Mouse (Mus musculus): ENCODE data around the gene Dpf3. TPM values are rescaled to one million over a fixed set of nuclear protein-coding genes. Genes with fewer than 3 reads are reported as not detected.

Dpf3 gene
- polyA plus RNA-seq, 1 experiment from 2014 or later, result 4.4 TPM

DNA sequence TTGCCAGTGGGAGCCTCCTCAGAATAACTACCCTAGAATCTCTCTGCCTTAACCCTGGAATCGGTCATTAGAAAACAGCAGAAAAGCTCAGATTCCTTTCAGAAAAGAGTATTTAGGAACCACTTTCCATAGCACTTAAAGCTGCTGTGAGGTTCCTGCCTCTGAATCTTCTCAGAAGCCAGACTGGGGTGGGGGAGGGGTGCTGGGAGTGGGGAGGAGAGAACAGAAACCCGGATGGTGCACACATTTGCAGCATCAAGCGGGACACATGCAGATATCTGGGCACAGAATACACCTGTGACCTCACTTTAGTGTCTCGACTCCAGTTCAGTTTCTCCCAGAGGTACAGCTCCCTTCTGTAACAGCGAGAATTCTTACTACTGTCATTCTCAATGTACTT, 23.1 kb upstream of the Dpf3 start:
- ATAC-seq (replicated peaks; ENCODE audit: low FRiP score) (no peak), DNase-seq (ENCODE audit: low spot score) (no peak)
- Histone ChIP-seq H3K4me1 (replicated peaks; ENCODE audit: control insufficient read depth, insufficient read depth, low read length) (peaks cover 2% of the 10 kb centered on the region; the same call in 1 of the 2 replicates), H3K4me3 (ENCODE audit: low read depth, low read length) (no peak overlapping the region), H3K27me3 (ENCODE audit: control insufficient read depth, insufficient read depth, low read length) (no peaks in the 10 kb centered on the region), H3K27ac (ENCODE audit: low read depth, low read length) (no peak overlapping the region), H3K36me3 (ENCODE audit: control insufficient read depth, insufficient read depth, low read length) (no peaks in the 10 kb centered on the region), H3K4me2 (ENCODE audit: low read depth, low read length, severe bottlenecking) (no peak overlapping the region), H3K9me3 (ENCODE audit: control insufficient read depth, low read length) (no peaks in the 10 kb centered on the region), H3K9ac (ENCODE audit: low read length) (no peak overlapping the region)
- WGBS, result 82% methylated on average over 5 of the region's 5 CpGs

DNA sequence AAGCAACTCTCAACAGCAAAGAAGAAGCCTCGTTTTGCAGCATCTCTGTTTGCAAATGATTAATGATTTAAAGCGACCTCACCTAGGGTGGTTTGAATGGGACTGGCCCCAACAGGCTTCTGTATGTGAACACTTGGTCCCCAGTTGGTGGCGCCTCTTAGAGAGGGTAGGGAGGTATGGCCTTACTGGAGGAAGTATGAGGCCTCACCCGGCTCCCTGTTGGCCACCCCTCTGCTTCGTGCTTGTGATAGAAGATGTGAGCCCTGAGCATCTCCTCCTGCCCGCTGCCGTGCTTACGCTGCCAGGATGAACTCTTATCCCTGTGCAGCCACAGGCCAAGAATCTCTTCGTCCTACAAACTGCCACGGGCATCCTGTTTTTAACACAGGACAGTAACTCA, 19.0 kb upstream of the Dpf3 start:
- H3K4me3 ChIP-seq (ENCODE audit: low read depth, low read length), result no peak overlapping the region
- H3K9ac ChIP-seq (ENCODE audit: low read length), result no peak overlapping the region
- no peaks in the 10 kb centered on the region for H3K4me1 ChIP-seq (replicated peaks; ENCODE audit: control insufficient read depth, insufficient read depth, low read length)
- no peak for DNase-seq (ENCODE audit: low spot score)
- no peak overlapping the region for H3K4me2 ChIP-seq (ENCODE audit: low read depth, low read length, severe bottlenecking)
- H3K27me3 ChIP-seq (ENCODE audit: control insufficient read depth, insufficient read depth, low read length), result no peaks in the 10 kb centered on the region
- no peaks in the 10 kb centered on the region for H3K36me3 ChIP-seq (ENCODE audit: control insufficient read depth, insufficient read depth, low read length)
- H3K9me3 ChIP-seq (ENCODE audit: control insufficient read depth, low read length), result no peaks in the 10 kb centered on the region
- ATAC-seq (replicated peaks; ENCODE audit: low FRiP score), result no peak
- 83% methylated on average over 10 of the region's 10 CpGs for WGBS
- H3K27ac ChIP-seq (ENCODE audit: low read depth, low read length), result no peak overlapping the region

DNA sequence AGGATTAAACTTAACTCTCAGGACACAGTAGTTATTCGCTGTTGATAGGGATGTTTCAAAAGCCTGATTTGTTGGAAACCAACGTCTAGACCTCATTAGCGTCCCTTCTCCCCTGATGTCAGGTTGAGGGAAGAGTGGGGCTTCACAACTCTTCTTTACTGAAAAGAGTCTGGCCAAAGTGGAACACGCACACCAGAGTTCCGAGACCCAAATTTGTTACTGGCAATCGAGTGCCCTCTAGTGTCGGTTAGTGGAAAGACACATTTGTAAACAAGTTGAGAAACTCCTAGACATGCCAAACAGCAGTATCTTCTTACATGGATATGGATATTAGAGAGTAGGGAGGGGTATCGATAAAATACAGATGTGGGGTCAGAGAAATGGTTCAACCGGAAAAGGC, 14.7 kb upstream of the Dpf3 start:
- ATAC-seq (replicated peaks; ENCODE audit: low FRiP score) (no peak), DNase-seq (ENCODE audit: low spot score) (no peak)
- no peak overlapping the region for H3K4me2 ChIP-seq (ENCODE audit: low read depth, low read length, severe bottlenecking)
- no peak overlapping the region for H3K27ac ChIP-seq (ENCODE audit: low read depth, low read length)
- no peak overlapping the region for H3K4me3 ChIP-seq (ENCODE audit: low read depth, low read length)
- 6% methylated on average over 9 of the region's 9 CpGs for WGBS
- no peaks in the 10 kb centered on the region for H3K9me3 ChIP-seq (ENCODE audit: control insufficient read depth, low read length)
- H3K36me3 ChIP-seq (ENCODE audit: control insufficient read depth, insufficient read depth, low read length), result no peaks in the 10 kb centered on the region
- H3K27me3 ChIP-seq (ENCODE audit: control insufficient read depth, insufficient read depth, low read length), result no peaks in the 10 kb centered on the region
- H3K4me1 ChIP-seq (replicated peaks; ENCODE audit: control insufficient read depth, insufficient read depth, low read length), result no peaks in the 10 kb centered on the region
- no peak overlapping the region for H3K9ac ChIP-seq (ENCODE audit: low read length)

DNA sequence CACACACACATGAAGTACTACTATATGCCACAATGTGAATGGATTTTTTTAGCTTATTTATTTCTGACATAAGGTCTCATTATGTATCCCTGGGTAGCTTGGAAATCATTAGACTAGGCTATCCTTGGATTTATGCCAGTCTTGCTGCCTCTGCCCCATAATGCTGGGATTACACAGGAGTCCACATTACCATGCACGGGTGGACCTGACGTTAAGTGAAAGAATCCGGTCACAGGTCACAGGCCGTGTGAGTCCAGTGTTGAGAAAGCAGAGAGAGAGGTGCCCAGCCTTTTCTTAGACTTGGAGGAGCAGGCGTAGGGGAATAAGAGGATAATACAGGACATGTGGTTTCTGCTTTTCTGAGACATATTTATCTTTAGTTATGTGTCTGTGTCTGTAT, 11.7 kb upstream of the Dpf3 start:
- DNase-seq (ENCODE audit: low spot score) (no peak), ATAC-seq (replicated peaks; ENCODE audit: low FRiP score) (no peak)
- H3K9me3 ChIP-seq (ENCODE audit: control insufficient read depth, low read length), result no peaks in the 10 kb centered on the region
- 77% methylated on average over 5 of the region's 5 CpGs for WGBS
- H3K27ac ChIP-seq (ENCODE audit: low read depth, low read length), result no peak overlapping the region
- H3K36me3 ChIP-seq (ENCODE audit: control insufficient read depth, insufficient read depth, low read length), result no peaks in the 10 kb centered on the region
- H3K4me3 ChIP-seq (ENCODE audit: low read depth, low read length), result no peak overlapping the region
- no peak overlapping the region for H3K4me2 ChIP-seq (ENCODE audit: low read depth, low read length, severe bottlenecking)
- H3K9ac ChIP-seq (ENCODE audit: low read length), result no peak overlapping the region
- H3K27me3 ChIP-seq (ENCODE audit: control insufficient read depth, insufficient read depth, low read length), result no peaks in the 10 kb centered on the region
- no peaks in the 10 kb centered on the region for H3K4me1 ChIP-seq (replicated peaks; ENCODE audit: control insufficient read depth, insufficient read depth, low read length)

DNA sequence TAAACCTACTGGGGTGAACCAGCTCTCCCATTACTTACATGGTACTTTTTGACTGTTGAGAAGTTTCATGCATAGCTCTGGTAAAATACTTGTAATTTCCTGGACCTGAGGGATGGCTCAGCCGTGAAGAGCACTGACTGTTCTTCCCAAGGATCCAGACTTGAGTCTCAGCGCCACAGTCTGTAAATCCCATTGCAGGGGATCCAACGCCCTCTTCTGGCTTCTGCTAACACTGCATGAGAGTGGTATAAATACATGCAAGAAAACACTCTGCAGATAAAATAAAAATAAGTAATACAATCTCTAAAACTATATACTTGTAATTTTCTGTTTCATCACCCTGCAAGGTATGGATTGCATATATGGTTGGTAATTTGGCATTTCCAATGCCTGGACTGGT, 10.4 kb upstream of the Dpf3 start:
- 80% methylated on average over 3 of the region's 3 CpGs for WGBS
- ATAC-seq (replicated peaks; ENCODE audit: low FRiP score), result no peak
- Histone ChIP-seq H3K9me3 (ENCODE audit: control insufficient read depth, low read length) (no peaks in the 10 kb centered on the region), H3K4me1 (replicated peaks; ENCODE audit: control insufficient read depth, insufficient read depth, low read length) (no peaks in the 10 kb centered on the region), H3K4me3 (ENCODE audit: low read depth, low read length) (no peak overlapping the region), H3K9ac (ENCODE audit: low read length) (no peak overlapping the region), H3K27me3 (ENCODE audit: control insufficient read depth, insufficient read depth, low read length) (no peaks in the 10 kb centered on the region), H3K36me3 (ENCODE audit: control insufficient read depth, insufficient read depth, low read length) (no peaks in the 10 kb centered on the region), H3K27ac (ENCODE audit: low read depth, low read length) (no peak overlapping the region), H3K4me2 (ENCODE audit: low read depth, low read length, severe bottlenecking) (no peak overlapping the region)
- DNase-seq (ENCODE audit: low spot score), result no peak

DNA sequence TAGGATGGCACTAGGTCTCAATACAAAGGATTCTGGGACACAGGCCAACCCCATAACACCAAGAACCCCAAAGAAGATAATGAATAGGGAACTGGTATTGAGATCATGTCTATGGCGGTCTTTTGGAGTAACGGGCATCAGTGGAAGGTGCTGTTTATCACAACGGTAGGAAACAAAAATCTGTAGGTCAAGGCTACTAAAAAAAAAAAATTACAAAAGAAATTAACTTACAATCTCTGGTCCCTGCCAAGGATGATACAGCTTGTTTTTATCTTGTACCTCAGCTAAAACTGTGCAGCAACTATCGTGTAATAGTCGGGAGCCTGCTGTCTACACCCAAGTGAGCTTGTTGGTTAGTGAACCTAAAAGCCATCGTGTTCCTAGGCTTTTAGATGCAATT, 9.2 kb upstream of the Dpf3 start:
- H3K9me3 ChIP-seq (ENCODE audit: control insufficient read depth, low read length), result no peaks in the 10 kb centered on the region
- 91% methylated on average over 6 of the region's 6 CpGs for WGBS
- H3K4me1 ChIP-seq (replicated peaks; ENCODE audit: control insufficient read depth, insufficient read depth, low read length), result no peaks in the 10 kb centered on the region
- no peaks in the 10 kb centered on the region for H3K36me3 ChIP-seq (ENCODE audit: control insufficient read depth, insufficient read depth, low read length)
- ATAC-seq (replicated peaks; ENCODE audit: low FRiP score) (no peak), DNase-seq (ENCODE audit: low spot score) (no peak)
- no peak overlapping the region for H3K4me2 ChIP-seq (ENCODE audit: low read depth, low read length, severe bottlenecking)
- no peak overlapping the region for H3K9ac ChIP-seq (ENCODE audit: low read length)
- H3K4me3 ChIP-seq (ENCODE audit: low read depth, low read length), result no peak overlapping the region
- H3K27me3 ChIP-seq (ENCODE audit: control insufficient read depth, insufficient read depth, low read length), result no peaks in the 10 kb centered on the region
- no peak overlapping the region for H3K27ac ChIP-seq (ENCODE audit: low read depth, low read length)

DNA sequence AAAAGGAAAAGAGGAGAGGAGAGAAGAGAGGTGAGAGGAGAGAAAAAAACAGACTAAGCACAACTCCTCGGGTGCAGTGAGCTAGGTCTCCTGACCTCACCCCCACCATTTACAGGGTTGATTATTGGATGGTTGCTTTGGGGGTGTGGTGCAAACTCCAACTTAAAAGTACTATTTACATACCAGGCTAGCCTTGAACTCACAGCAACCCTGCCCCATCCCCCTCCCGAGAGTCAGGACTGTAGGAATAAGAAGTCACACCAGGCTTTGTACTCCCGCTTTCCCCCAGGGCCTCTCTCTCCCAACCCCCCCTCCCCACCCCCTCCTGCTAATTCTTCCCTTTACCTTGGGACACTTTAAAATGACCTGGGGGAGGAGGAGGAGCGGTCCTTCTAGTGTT, 8.8 kb upstream of the Dpf3 start:
- Histone ChIP-seq H3K36me3 (ENCODE audit: control insufficient read depth, insufficient read depth, low read length) (no peaks in the 10 kb centered on the region), H3K27me3 (ENCODE audit: control insufficient read depth, insufficient read depth, low read length) (no peaks in the 10 kb centered on the region), H3K4me2 (ENCODE audit: low read depth, low read length, severe bottlenecking) (no peak overlapping the region), H3K9me3 (ENCODE audit: control insufficient read depth, low read length) (no peaks in the 10 kb centered on the region; the same call in 1 of the 2 replicates), H3K4me1 (replicated peaks; ENCODE audit: control insufficient read depth, insufficient read depth, low read length) (no peaks in the 10 kb centered on the region), H3K4me3 (ENCODE audit: low read depth, low read length) (no peak overlapping the region), H3K9ac (ENCODE audit: low read length) (no peak overlapping the region), H3K27ac (ENCODE audit: low read depth, low read length) (no peak overlapping the region)
- ATAC-seq (replicated peaks; ENCODE audit: low FRiP score), result no peak
- WGBS, result 88% methylated on average over 4 of the region's 4 CpGs
- DNase-seq (ENCODE audit: low spot score), result no peak

DNA sequence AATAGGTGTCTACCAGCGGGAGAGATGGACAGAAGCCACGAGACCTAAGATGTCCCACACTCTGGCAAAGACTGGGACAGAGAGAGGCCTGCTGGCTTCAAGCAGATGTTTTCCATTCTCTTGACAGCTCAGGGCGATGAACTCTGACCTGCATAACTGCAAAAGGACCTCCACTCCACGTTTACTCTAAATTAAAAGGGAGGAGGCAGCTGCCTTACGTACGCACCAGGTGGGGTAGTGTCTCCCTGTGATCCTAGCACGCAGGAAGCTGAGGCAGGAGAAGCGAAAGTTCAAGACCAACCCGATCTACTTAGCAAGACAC, 8.4 kb upstream of the Dpf3 start:
- Histone ChIP-seq H3K36me3 (ENCODE audit: control insufficient read depth, insufficient read depth, low read length) (no peaks in the 10 kb centered on the region), H3K4me1 (replicated peaks; ENCODE audit: control insufficient read depth, insufficient read depth, low read length) (no peaks in the 10 kb centered on the region), H3K27ac (ENCODE audit: low read depth, low read length) (no peak overlapping the region), H3K4me2 (ENCODE audit: low read depth, low read length, severe bottlenecking) (no peak overlapping the region), H3K27me3 (ENCODE audit: control insufficient read depth, insufficient read depth, low read length) (no peaks in the 10 kb centered on the region), H3K9ac (ENCODE audit: low read length) (no peak overlapping the region), H3K4me3 (ENCODE audit: low read depth, low read length) (no peak overlapping the region), H3K9me3 (ENCODE audit: control insufficient read depth, low read length) (no peaks in the 10 kb centered on the region; the same call in 1 of the 2 replicates)
- ATAC-seq (replicated peaks; ENCODE audit: low FRiP score), result no peak
- 71% methylated on average over 9 of the region's 9 CpGs for WGBS
- no peak for DNase-seq (ENCODE audit: low spot score)

DNA sequence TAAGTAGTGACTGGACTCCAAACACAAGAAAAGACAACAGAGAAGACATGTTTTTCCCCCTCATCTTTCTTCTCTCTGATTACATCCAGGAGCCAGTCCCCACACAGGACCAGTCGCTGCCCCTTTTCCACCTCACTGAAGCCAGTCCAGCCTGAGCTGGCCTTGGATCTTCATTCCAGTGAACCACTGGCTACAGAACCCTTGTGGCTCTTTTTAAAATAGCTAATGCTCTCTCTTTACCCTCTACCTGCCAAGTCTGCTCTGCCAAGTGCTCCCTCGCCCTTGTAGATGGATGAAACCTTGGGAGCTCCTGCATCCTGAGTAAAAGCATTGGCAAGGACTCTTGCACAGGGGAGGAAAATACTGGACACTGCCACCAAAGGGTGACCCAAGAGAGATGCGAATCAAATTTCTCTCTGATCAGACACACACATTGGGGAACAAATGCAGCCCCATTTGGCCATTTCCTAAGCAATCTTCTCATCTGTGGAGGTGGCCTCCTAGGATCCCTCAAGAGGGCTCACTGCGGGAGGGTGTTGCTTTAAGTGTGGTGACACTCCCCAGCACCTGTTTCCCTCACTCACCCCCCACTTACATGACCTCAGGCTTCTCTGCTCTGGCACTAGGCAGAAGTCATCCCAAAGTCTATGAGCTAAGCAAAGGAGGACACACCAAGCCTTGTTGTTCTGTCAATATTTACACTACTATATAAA, 7.9 kb upstream of the Dpf3 start:
- Histone ChIP-seq H3K4me1 (replicated peaks; ENCODE audit: control insufficient read depth, insufficient read depth, low read length) (no peaks in the 10 kb centered on the region), H3K9ac (ENCODE audit: low read length) (no peak overlapping the region), H3K27me3 (ENCODE audit: control insufficient read depth, insufficient read depth, low read length) (no peaks in the 10 kb centered on the region), H3K36me3 (ENCODE audit: control insufficient read depth, insufficient read depth, low read length) (no peaks in the 10 kb centered on the region), H3K9me3 (ENCODE audit: control insufficient read depth, low read length) (no peaks in the 10 kb centered on the region; the same call in 1 of the 2 replicates), H3K4me2 (ENCODE audit: low read depth, low read length, severe bottlenecking) (no peak overlapping the region), H3K27ac (ENCODE audit: low read depth, low read length) (no peak overlapping the region), H3K4me3 (ENCODE audit: low read depth, low read length) (no peak overlapping the region)
- DNase-seq (ENCODE audit: low spot score) (no peak), ATAC-seq (replicated peaks; ENCODE audit: low FRiP score) (no peak)
- WGBS, result 76% methylated on average over 4 of the region's 4 CpGs
